Mouse (Mus musculus) monocyte, adult 5-6 weeks (primary cell): ENCODE results near the gene Tmem256. TPM values are rescaled to one million over a fixed set of nuclear protein-coding genes. Genes with fewer than 3 reads are reported as not detected.

Experiments used
- ATAC-seq: fragments of 153-309, 156-312 bp; replicated peaks from 2 replicates; pipeline ENCODE4 v1.8.0; 2017; ENCODE audit warnings: mild to moderate bottlenecking; ENCODE audit not compliant: low TSS enrichment, insufficient number of reproducible peaks, severe bottlenecking, poor library complexity, low FRiP score
- total RNA-seq: library from RNA; stranded (forward); fragments of 200-1000, 200-491, 200-594 nt; gene quantifications from 3 replicates; pipeline ENCODE4 v1.2.3, GENCODE M21; 2017

The Tmem256 gene
- 35.3 to 85.7 TPM (median 75.7 TPM) in 3 replicates for total RNA-seq

DNA sequence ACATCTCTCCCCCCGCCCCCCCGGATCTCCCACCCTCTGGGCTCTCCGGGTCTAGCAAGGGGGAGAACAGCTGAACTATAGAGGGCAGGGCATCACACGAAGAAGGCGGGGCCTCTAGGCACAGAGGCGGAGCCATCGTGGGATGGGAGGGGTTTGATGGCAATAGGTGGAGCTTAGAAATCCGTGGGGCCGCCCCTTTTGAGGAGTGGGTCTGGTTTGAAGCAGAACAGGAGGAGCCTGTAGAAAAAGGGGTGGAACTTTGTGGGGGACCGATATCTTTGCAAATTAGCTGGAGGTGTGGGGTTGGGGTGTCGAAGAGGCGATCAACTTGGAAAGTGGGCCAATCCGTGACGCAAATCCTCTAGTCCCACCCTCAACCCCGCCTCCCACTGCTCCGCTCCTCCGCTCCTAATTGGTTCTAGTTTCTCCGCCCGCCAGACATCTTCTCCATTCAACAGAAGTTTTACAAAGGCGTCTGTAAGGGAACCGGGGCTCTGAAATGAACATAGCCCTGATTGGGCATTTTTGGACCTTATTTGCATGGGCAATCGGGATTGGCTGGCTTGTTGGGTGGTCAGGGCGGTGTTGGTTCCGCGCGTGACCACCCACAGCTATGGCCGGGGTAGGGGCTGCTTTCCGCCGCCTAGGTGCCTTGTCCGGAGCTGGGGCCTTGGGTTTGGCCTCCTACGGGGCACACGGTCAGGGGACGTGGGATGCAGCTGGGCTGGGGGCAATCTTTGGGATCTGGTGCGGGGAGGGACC lies at the start of gene Tmem256:
Gene Tmem256, plus strand, starts transcription at position 563 of the 762 bp plus-strand sequence.
- peak; percentile 90 for ATAC-seq

DNA sequence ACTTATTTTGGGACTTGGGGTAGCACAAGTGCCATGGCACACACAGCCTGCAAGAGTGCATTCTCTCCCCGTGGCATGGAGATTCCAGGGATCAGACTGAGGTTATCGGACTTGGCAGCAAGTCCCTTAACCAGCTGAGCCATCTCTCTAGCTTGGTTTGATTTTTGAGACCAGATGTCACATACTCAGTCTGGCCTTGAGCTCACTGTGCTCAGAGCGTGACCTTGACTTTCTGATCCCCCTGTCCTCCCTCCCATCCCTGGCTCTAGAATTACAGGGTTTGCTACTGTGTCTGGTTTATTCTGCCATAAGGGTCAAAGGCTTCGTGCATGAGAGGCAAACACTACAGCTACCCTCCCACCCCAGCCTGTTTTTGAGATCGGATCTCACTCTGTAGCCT lies 48.9 kb upstream of the Tmem256 start:
- no peak for ATAC-seq

DNA sequence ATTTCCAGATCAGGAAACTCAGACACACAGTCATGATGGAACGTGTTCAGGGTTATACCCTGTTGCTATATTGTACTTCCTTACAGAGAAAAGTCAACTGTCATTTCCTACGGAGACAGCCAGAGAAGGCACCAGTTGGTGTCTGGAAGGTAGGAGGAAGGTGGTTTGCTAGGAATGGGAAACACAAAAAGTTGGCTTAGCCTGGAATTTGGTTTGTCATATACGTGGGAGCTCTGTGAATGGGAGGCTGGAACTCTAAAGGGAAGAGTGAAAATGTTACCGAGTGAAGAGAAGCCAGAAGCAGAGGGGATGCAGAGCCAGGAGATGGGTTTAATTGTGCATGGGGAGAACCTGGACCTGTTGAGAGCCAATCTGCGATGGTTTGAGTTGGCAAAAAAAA lies 46.9 kb upstream of the Tmem256 start:
- ATAC-seq = no peak

DNA sequence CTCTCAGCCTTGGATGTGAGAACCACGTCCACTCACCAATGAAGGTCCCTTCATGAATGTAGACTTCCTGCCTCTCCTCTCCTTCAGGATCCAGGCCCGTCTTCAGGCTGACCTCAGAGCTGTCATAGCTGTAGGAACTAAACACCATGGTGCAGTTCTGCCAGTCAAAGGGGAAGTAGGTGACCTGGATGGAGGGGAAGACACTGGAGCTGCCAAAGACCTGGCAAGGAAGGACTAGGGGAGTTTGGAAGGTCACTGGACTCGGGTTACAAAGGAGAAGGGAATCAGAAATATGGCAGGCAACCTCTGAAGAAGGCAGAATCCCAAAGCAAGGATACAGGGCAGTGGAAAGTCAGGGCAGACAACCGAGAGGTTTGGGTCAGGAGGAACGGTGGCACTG lies 44.9 kb upstream of the Tmem256 start:
- no peak for ATAC-seq

DNA sequence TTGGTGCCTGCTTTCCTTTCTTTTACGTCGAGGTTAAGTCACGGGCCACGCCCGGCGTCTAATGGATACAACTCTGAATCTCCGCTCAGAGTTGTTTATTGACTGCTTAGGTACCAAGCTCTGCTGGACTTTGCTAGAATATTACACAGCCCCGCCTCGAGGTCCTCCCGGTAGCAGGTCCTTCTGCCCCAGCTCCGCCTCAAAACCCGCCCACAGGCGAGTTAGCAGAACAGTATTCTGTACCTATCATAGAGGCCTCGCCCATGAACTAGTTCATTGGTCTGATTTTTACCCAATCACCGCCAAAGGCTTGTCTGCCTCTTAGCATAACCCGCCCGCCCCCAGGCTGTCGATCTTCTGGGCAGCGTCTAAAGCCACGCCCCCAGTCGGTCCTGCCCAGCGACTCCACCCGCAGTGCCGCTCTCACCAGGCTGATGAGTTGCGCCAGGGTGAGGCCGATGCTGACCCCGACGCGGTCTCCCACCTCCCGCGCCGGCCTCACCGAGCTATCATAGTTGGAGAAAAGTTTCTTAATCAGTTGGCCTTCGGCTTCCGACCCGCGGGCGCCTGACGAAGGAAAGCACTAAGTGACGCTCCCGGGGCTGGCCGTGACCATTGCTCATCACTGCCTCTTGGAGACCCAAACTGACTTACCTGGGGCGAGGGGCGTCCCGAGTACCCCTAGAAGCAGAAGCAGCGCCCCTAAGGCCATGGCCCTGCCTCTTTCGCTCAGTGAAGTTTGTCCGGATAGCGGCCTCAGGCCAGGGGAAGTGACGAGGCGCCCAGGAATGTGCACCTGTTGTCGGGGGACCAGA lies 42.9 kb upstream of the Tmem256 start, which contains the start of gene Chrnb1:
Gene Chrnb1, minus strand, starts transcription at position 776 of the 815 bp plus-strand sequence.
- ATAC-seq = peak; percentile 95

DNA sequence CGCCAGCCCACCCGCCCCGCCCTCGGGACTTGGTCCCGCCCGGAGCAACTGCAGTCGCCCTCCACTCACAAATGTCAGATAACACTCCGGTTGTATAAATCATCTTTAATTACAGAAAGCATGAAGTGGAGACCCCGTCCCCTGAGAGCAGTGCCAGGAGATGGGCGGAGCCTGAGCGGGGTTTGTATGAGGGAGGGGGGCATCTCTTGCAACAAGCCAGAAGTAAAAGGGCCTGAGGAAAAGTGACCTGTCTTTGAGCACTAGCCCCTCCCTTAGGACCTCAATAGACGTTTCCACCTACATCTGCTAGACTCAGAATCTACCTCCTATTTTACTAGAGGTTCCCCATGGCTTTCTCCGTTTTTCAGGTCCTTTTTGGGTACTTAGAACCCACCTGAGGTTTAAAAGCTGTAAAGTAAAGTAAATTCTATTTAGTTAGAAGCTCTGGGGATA lies 42.3 kb upstream of the Tmem256 start:
- no peak for ATAC-seq

DNA sequence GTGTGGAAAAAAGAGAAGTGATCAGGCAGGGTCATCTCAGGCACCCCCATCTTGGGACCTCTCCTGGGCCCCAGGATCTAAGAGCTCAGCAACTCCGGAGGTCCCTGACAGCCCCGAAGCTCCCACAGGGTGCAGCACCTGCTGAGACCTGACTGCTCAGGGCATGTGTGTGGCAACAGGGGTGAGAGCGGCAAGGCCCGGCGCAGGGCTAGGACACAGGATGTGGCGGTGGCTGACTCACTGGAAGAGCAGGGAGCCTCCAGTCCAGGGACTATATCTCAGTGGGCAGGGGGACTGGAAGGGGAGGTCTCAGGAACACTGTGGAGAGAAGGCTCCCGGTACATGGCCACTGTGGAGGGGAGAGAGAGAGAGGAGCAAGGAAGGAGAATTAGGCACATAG lies 40.4 kb upstream of the Tmem256 start:
- no peak for ATAC-seq

DNA sequence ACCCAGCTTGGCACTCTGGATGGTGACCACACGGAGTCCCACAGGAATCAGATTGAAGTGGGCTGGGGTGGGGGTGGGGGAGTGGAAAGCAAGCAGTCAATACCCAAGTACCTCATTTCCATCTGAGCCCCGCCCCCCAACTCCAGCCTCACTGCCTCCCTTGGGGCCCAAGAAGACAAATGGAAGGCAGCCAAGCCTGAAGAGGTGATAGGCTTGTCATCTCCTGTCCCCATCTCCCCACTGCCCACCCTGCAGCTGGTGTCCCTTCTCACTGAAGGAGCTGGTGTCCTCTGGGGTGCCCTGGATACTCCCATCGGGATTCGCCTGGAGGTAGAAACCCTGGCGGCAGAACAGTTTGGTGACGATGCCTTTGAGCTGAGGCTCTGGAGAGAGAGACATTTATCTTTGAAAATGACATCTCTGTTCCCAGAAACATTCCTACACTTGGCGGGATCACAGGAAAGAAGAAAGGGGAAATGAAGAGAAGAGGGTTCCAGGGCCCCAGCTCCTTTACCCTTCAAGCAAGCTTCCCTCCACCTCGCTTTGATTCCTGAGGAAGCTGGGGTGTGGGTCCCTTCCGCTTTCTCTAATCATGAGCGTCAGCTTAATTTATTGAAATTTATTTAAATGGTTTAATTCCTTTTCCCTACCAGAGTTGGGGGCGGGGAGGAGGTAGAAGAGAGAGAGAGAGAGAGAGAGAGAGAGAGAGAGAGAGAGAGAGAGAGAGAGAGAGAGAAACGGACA lies 38.7 kb upstream of the Tmem256 start:
- ATAC-seq = no peak

DNA sequence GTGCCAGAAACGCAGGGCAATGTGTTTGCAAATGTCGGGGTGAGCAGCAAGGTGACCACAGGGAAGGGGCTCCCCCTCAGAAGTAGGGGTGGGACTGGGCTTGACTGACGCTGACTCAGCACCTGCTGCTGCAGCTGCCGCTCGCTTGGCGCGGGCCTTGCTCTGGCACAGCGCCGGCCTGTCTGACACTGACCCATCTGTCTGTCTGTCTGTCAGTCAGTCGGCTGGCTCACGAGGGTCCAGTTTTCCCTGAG lies 38.2 kb upstream of the Tmem256 start:
- ATAC-seq = 0 out of 2 replicates have a peak, but pooled peaks have one; percentile 4

DNA sequence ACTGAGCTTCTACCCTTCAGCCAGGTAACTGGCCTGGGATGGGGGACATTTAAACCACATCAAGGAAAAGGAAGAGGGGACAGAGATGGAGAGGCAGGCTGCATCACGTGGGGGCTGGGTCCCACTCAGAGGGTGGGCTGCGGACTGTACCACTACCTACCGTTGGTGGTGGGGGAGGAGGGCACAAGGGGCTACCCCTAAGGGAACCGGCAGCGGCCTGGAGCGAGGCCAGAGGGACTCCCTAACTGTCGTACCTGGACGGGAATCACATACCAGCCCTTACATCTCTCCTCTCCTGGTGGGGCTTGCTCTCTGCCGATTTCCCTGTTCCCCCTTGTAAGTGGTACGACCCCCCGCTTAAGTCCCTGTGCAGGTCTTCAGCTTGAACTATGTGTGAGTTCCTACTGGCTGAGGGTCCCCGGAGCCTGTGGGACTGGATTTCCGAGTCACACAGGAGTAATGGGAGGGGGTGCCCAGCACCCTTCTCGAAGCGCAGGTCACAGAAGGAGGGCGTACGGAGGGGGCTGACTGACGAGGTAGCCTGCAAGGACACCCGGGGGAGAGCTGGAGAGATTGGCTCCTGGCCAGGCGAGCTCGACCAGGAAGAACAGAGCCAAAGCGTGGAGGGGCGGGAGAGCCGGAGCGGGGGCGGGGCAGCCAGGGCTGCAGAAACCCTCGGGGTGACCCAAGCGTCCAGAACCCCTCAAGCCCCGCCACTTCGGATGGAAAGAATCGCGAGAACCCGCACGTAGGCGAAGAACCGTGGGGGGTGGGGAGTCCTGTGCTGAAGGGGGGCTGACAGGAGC lies 37.7 kb upstream of the Tmem256 start:
- ATAC-seq = no peak

DNA sequence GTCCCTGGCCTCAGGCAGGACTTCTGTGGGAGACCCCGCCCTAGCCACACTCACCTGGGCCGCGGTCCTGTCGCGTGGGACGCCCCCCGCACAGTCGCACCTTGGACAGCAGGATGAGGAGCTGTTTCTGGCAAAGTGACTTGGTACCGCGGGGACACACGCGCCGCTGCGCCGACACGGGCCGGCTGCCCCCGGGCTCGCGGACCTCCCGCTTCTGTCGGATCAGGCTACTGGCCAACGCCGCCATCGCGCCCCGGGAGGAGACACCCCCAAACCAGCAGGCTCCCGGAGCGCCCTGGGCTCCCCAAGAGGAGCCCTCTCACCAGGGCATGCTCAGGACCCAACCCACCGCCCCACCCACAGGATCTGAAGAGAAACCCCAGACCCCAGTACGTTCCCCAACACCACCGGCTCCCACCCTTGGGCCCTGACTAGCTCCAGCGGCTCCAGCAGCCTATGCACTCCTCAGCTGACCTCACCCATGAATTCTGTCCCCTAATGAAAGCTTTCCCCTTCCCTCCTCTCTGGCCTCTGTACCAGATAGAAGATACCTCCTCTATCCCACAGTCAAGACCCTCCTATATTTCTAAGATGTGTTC lies 36.8 kb upstream of the Tmem256 start, which contains the start of gene Fgf11:
Gene Fgf11, minus strand, starts transcription at position 479 of the 599 bp plus-strand sequence.
- no peak for ATAC-seq

DNA sequence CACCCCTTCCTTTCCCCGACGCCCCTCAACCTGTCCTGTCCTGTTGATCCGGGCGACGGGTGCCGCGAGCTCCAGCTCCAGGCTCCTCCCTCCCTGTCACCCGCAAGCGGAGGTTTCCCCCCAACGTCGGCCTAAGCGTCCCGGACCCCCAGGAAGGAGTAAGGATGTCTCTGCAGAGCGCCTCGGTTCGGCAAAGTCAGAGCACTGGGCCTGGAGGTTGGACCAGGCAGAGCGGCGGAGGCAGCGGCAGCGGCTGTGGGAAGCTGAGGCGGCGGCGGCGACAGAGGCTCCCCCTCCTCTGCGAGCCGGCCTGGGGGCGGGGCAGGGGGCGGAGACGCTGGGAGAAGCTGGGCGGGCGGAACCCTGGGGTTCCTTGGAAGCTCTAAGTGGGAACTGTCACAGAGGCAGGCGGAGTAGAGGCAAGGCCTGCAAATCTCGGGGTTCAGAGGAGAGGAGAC lies 35.6 kb upstream of the Tmem256 start:
- ATAC-seq = no peak

DNA sequence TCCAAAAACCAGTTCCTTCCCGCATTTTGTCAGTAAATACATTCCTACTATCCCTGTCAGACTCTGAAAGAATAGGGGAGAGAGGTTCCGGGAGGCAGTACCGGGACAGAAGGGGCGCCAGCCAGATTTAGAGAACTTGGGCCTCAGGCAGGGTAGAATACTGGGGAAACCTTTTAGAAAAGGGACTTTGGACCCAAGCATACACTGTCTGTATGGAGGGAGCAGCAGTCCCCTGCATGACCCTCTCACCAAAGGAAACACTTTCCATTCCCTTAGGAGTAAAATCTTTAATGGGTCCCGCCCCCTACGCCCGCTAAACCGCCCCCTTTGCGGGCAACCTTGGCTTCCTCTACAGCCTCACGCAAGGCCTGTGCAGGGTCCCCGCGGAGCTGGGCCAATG lies 35.0 kb upstream of the Tmem256 start:
- ATAC-seq = no peak

DNA sequence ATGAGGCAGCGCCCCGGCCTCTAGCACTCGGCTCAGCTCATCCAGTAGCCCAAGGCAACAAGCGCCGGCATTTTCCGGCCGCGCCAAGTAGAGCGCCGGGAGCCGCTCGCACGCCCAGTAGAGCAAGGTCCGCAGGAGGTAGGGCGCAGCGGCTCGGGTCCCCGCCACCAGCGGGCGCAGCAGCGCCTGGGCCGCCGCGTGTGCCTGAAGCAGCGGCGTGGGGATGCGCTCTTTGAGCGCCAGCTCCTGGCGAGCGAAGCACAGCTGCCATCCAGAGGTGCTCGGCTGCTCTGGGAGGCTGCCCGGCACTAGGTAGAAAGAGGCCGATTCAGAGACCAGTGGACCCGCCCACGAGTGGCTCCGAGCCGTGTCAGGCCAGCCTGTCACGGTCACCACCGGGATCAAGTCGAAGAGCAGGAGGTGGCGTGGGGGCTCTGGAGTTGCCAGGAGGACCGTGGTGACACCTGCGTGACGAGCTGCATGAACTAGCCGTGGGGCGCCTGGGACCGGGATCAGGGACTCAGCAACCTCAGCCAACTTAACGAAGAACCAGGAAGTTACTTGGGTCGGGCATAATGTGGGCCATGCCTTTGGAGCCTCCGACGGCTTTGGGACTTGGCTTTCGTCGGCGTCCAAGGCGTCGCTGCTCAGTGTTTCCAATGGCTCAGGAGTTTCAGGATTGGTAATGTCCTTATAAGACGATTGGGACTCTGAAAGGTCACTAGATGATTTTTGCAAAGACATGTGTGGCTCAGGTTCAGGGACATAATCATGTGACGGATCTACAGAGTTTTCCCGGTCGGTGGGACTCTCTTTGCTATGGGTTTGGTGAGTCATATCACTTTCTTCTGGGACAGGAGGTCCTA lies 34.3 kb upstream of the Tmem256 start:
- peak; percentile 36 for ATAC-seq

DNA sequence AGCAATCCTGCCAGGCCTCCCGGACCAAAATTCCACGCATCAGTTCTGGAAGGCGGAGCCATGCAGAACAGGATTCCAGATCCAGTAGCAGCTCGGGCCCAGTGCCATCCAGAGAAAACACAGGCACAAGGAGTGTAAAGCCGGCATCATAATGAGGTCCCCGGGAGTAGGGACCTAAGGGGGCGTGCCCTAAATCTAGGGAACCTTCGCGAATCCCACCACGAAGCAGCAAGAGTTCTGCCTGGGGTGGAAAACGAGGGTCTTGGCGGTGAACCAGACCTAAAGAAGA lies 33.7 kb upstream of the Tmem256 start:
- no peak for ATAC-seq

DNA sequence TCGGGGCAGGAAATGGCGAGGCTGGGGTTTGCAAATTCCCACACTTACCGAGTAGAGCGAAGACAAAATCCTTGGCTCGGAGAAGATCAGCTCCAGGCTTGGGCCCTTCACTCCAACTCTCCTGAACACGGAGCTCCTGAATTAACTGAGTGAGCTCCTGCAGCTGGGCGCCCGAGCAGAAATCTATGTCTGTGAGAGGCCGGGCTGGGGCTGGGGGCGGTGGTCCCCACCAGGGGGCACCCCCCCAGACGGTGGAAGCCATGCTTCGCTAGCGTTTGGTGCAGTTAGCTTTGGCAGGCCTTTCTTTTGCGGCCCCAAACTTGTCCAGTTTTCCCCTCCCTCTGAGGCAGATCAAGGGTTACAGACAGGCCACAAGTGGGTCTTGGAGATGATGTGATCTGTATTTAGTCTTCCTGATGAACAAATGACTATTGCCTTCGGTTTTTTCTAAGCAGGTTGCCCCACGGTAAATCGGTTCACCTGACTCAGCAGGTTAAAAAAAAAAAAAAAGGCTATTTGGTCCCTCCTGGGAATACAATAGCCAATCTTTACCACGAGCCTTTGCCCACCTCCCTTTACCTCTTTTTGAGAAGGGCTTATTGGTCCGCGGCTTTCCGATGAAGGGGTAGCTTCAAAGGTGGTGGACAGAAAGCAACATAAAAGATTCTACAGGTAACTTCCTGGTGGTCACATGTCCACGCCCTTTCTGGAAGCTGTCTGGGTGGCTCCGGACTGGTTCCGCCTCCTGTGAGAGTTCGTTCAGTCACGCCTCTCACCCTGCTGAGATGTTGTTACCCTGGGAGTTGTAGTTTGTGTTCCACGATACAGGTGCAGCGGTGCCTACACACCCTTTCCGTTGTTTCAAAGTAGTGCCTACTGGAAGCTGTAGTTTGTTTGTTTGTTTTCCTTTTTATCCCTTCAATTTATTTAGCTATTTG lies 33.1 kb upstream of the Tmem256 start, which contains the start of gene Tmem102:
Gene Tmem102, minus strand, starts transcription at position 653 of the 938 bp plus-strand sequence.
- no peak for ATAC-seq
